Mouse (Mus musculus): Measurements from ENCODE around the gene Fbxw10. TPM values are rescaled to one million over a fixed set of nuclear protein-coding genes. Genes with fewer than 3 reads are reported as not detected.

Fbxw10 gene
- polyA plus RNA-seq, 1 experiment from 2014 or later = 0.84 TPM

GRCm38 (mm10) chr11:62878728-62879127 lies 31.9 kb downstream of the Fbxw10 start:
- peak; percentile 8; the same call in 1 of the 2 replicates for ATAC-seq (ENCODE audit: low FRiP score, low read depth)
- Histone ChIP-seq H3K4me1 (peaks cover 8% of the 10 kb centered on the region; the same call in 1 of the 2 replicates), H3K36me3 (peaks cover 12% of the 10 kb centered on the region), H3K27ac (peak overlapping the region; percentile 58; the same call in 1 of the 2 replicates), H3K9me3 (no peaks in the 10 kb centered on the region), H3K4me3 (peak overlapping the region; percentile 80), H3K4me2 (replicated peaks) (peak overlapping the region; percentile 57), H3K27me3 (no peaks in the 10 kb centered on the region), H3K9ac (0 out of 2 replicates have a peak overlapping the region, but pooled peaks have one; percentile 31)
- 28% methylated on average over 9 of the region's 9 CpGs for WGBS

GRCm38 (mm10) chr11:62879220-62880048 lies 32.6 kb downstream of the Fbxw10 start, which contains the start of gene Tvp23b:
TSS of gene Tvp23b (plus strand) at chr11:62879455.
- WGBS = 2% methylated on average over 55 of the region's 55 CpGs
- peak within 1 kb of the TSS; percentile 88 for H3K9ac ChIP-seq

GRCm38 (mm10) chr11:62883407-62883806 lies 36.5 kb downstream of the Fbxw10 start:
- H3K4me1 ChIP-seq = peaks cover 8% of the 10 kb centered on the region; the same call in 1 of the 2 replicates
- H3K4me2 ChIP-seq (replicated peaks) = no peak overlapping the region
- no peak overlapping the region for H3K9ac ChIP-seq
- no peak overlapping the region for H3K27ac ChIP-seq
- no peak for ATAC-seq (ENCODE audit: low FRiP score, low read depth)
- H3K4me3 ChIP-seq = no peak overlapping the region
- peaks cover 54% of the 10 kb centered on the region for H3K36me3 ChIP-seq
- no peaks in the 10 kb centered on the region for H3K27me3 ChIP-seq
- 94% methylated on average over 8 of the region's 8 CpGs for WGBS
- H3K9me3 ChIP-seq = no peaks in the 10 kb centered on the region

More at GRCm38 (mm10) chr11:62879220-62880048, 32.6 kb downstream of the Fbxw10 start, which contains the start of gene Tvp23b:
- Histone ChIP-seq H3K36me3 (peaks cover 18% of the 10 kb centered on the region), H3K4me3 (peak within 1 kb of the TSS; percentile 80), H3K4me1 (peaks cover 8% of the 10 kb centered on the region; the same call in 1 of the 2 replicates), H3K27me3 (no peaks in the 10 kb centered on the region), H3K4me2 (replicated peaks) (peak within 1 kb of the TSS; percentile 72), H3K27ac (peak within 1 kb of the TSS; percentile 83), H3K9me3 (no peaks in the 10 kb centered on the region)
- peak; percentile 97 for ATAC-seq (ENCODE audit: low FRiP score, low read depth)

GRCm38 (mm10) chr11:62885323-62885722 lies 38.5 kb downstream of the Fbxw10 start:
- WGBS = 80% methylated on average over 5 of the region's 5 CpGs
- Histone ChIP-seq H3K4me2 (replicated peaks) (no peak overlapping the region), H3K4me3 (no peak overlapping the region), H3K9ac (no peak overlapping the region), H3K4me1 (peaks cover 2% of the 10 kb centered on the region; the same call in 1 of the 2 replicates), H3K27ac (no peak overlapping the region), H3K9me3 (no peaks in the 10 kb centered on the region), H3K27me3 (no peaks in the 10 kb centered on the region), H3K36me3 (peaks cover 74% of the 10 kb centered on the region)
- ATAC-seq (ENCODE audit: low FRiP score, low read depth) = no peak

- ATAC-seq (ENCODE audit: low FRiP score, low read depth) = no peak
- Histone ChIP-seq H3K27ac (no peak overlapping the region), H3K9me3 (no peaks in the 10 kb centered on the region), H3K4me2 (replicated peaks) (no peak overlapping the region), H3K4me1 (no peaks in the 10 kb centered on the region), H3K4me3 (no peak overlapping the region), H3K36me3 (peaks cover 84% of the 10 kb centered on the region), H3K9ac (no peak overlapping the region), H3K27me3 (no peaks in the 10 kb centered on the region)
- WGBS = 80% methylated on average over 4 of the region's 4 CpGs
These were observed 43.9 kb downstream of the Fbxw10 start for GRCm38 (mm10) chr11:62890796-62891195.

- Histone ChIP-seq H3K4me1 (no peaks in the 10 kb centered on the region), H3K9ac (no peak overlapping the region), H3K27ac (no peak overlapping the region), H3K27me3 (no peaks in the 10 kb centered on the region), H3K4me3 (no peak overlapping the region), H3K4me2 (replicated peaks) (no peak overlapping the region), H3K9me3 (no peaks in the 10 kb centered on the region), H3K36me3 (peaks cover 84% of the 10 kb centered on the region)
- no peak for ATAC-seq (ENCODE audit: low FRiP score, low read depth)
- 92% methylated on average over 11 of the region's 11 CpGs for WGBS
These were observed 44.9 kb downstream of the Fbxw10 start for GRCm38 (mm10) chr11:62891763-62892162.

GRCm38 (mm10) chr11:62901699-62902323 lies 54.9 kb downstream of the Fbxw10 start:
- WGBS = 35% methylated on average over 12 of the region's 12 CpGs
- Histone ChIP-seq H3K9ac (no peak overlapping the region), H3K9me3 (no peaks in the 10 kb centered on the region), H3K4me2 (replicated peaks) (no peak overlapping the region), H3K27ac (no peak overlapping the region), H3K36me3 (peaks cover 8% of the 10 kb centered on the region), H3K27me3 (no peaks in the 10 kb centered on the region), H3K4me3 (no peak overlapping the region), H3K4me1 (0 out of 2 replicates have a peak, but pooled peaks cover 3% of the 10 kb centered on the region)
- ATAC-seq (ENCODE audit: low FRiP score, low read depth) = peak; percentile 59; the same call in 1 of the 2 replicates

GRCm38 (mm10) chr11:62903871-62904495 lies 57.1 kb downstream of the Fbxw10 start:
- Histone ChIP-seq H3K27ac (no peak overlapping the region), H3K4me2 (replicated peaks) (no peak overlapping the region), H3K27me3 (no peaks in the 10 kb centered on the region), H3K9ac (no peak overlapping the region), H3K9me3 (no peaks in the 10 kb centered on the region), H3K4me1 (0 out of 2 replicates have a peak, but pooled peaks cover 3% of the 10 kb centered on the region), H3K4me3 (no peak overlapping the region), H3K36me3 (no peaks in the 10 kb centered on the region)
- 64% methylated on average over 4 of the region's 6 CpGs for WGBS
- no peak for ATAC-seq (ENCODE audit: low FRiP score, low read depth)

GRCm38 (mm10) chr11:62909720-62910306 lies 62.9 kb downstream of the Fbxw10 start:
- 65% methylated on average over 3 of the region's 3 CpGs for WGBS
- H3K27ac ChIP-seq = no peak overlapping the region
- no peak overlapping the region for H3K4me3 ChIP-seq
- H3K27me3 ChIP-seq = no peaks in the 10 kb centered on the region
- no peaks in the 10 kb centered on the region for H3K9me3 ChIP-seq
- peaks cover 9% of the 10 kb centered on the region for H3K4me1 ChIP-seq
- no peak for ATAC-seq (ENCODE audit: low FRiP score, low read depth)
- H3K4me2 ChIP-seq (replicated peaks) = no peak overlapping the region
- no peaks in the 10 kb centered on the region for H3K36me3 ChIP-seq
- no peak overlapping the region for H3K9ac ChIP-seq

GRCm38 (mm10) chr11:62911362-62911761 lies 64.5 kb downstream of the Fbxw10 start:
- ATAC-seq (ENCODE audit: low FRiP score, low read depth) = no peak
- Histone ChIP-seq H3K4me1 (peaks cover 13% of the 10 kb centered on the region), H3K9ac (no peak overlapping the region), H3K4me2 (replicated peaks) (no peak overlapping the region), H3K27ac (0 out of 2 replicates have a peak overlapping the region, but pooled peaks have one; percentile 44), H3K9me3 (no peaks in the 10 kb centered on the region), H3K36me3 (no peaks in the 10 kb centered on the region), H3K27me3 (no peaks in the 10 kb centered on the region), H3K4me3 (no peak overlapping the region)
- 59% methylated on average over 8 of the region's 8 CpGs for WGBS

- Histone ChIP-seq H3K4me1 (peaks cover 13% of the 10 kb centered on the region), H3K9me3 (no peaks in the 10 kb centered on the region), H3K27ac (no peak overlapping the region), H3K4me2 (replicated peaks) (no peak overlapping the region), H3K27me3 (no peaks in the 10 kb centered on the region), H3K4me3 (no peak overlapping the region), H3K9ac (no peak overlapping the region), H3K36me3 (no peaks in the 10 kb centered on the region)
- WGBS = 92% methylated on average over 2 of the region's 2 CpGs
- no peak for ATAC-seq (ENCODE audit: low FRiP score, low read depth)
These were observed 66.3 kb downstream of the Fbxw10 start for GRCm38 (mm10) chr11:62913141-62913540.

All from limb, embryonic 13.5 days (tissue).